Mouse (Mus musculus): ENCODE data around the gene Hoxb4. TPM values are rescaled to one million over a fixed set of nuclear protein-coding genes. Genes with fewer than 3 reads are reported as not detected.

Hoxb4 gene
- total RNA-seq, 2 experiments from 2014 or later = 1.3 TPM; not detected in 1

GRCm38 (mm10) chr11:96327122-96327521, 9.1 kb downstream of the Hoxb4 start:
- ATAC-seq (replicated peaks; ENCODE audit: low FRiP score, poor library complexity, severe bottlenecking) = no peak

- ATAC-seq (replicated peaks; ENCODE audit: low FRiP score, poor library complexity, severe bottlenecking) = no peak
These were observed 9.7 kb downstream of the Hoxb4 start for GRCm38 (mm10) chr11:96327750-96328149.

DNA sequence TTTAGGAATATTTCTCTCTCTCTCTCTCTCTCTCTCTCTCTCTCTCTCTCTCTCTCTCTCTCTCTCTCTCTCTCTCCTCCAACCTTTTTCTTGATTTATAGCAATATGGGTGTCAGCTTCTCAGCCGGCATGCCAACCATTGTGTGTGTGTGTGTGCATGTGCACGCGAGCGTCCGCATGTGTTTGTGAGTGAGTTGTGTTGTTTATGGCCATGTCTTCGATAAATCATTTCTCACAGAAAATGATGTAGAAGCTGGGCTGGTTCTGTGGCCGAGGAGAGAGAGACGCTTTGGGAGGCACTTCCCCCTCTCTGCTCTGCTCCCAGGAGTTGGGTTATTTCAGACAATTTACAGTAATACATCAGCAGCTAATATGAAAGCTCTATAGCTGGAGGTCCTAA, 10.5 kb downstream of the Hoxb4 start:
- ATAC-seq (replicated peaks; ENCODE audit: low FRiP score, poor library complexity, severe bottlenecking) = no peak

- ATAC-seq (replicated peaks; ENCODE audit: low FRiP score, poor library complexity, severe bottlenecking) = no peak
These were observed 14.0 kb downstream of the Hoxb4 start for GRCm38 (mm10) chr11:96332105-96332504.

DNA sequence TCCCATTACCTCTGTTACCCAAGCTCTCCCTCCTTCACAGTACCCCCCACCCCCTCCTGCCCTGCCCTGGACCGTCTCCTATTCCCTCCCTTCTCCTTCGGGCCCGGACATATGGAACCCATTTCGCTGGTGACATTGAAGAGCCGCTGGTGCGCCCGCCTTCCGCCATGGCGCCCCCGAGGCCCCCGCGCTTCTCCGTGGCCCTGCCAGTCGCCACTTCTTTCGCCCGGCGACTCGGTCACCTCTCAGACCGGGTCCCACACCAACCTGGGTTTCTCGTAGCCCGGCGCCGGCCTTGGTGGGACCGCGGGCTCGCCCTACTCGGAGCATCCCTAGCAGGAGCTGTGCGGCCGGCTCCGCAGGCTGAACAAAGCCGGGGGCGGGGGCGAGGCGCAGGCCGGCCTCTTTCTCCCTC, 14.6 kb downstream of the Hoxb4 start:
- ATAC-seq (replicated peaks; ENCODE audit: low FRiP score, poor library complexity, severe bottlenecking) = no peak

DNA sequence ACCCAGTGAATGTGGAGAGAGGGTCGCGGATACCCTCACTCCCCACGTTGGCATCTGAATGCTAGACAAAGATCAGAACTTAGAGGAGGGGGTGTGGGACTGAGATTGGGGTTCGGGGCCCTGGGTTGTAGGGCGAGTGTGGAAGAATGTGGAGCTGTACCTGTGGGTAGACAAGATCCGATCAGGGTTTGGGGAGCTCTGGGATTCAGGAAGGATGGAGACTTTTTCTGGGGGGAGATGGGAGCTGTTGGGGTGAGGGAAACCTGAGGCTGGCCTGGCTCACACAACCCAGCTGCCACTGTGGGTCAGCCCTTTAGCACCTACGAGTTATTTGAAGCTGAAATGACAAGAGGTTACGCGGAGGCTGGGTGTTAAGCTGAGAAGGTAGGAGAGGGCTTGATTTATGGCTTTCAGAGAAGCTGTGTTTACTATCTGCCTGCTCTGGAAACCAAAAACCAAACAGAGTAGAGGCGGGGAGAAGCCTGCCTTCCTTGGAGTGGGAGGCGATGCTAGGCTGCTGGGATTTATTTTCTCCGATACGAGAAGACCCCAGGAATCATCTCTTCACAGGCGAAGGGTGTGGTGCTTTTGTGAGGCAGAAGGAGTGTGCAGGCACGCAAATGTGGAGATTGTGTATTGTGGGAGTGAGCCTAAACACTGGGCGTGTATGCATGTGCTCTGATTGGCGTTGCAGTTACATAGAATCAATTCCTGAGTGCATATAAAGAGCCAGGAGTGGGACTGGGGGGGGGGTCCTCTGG, 15.4 kb downstream of the Hoxb4 start:
- no peak for ATAC-seq (replicated peaks; ENCODE audit: low FRiP score, poor library complexity, severe bottlenecking)

DNA sequence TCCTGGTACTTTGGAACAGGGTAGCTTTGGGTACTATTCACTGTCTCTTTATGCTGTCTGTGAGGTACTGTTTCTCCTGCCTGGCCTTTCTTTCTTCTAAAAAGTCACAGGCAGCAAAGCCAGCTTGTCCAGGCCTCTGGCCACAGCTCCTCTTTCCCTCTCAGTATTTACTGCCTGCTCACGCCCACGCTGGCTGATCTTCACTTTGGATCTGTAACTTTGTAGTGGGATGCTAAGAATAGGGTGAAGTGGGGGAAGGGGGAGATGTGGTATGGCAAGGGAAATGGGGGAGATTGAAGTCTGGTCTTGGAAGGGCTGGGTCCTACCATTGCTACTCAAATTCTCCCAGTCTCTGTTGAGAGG, 15.9 kb downstream of the Hoxb4 start:
- no peak for ATAC-seq (replicated peaks; ENCODE audit: low FRiP score, poor library complexity, severe bottlenecking)

- no peak for ATAC-seq (replicated peaks; ENCODE audit: low FRiP score, poor library complexity, severe bottlenecking)
These were observed 16.9 kb downstream of the Hoxb4 start for GRCm38 (mm10) chr11:96334998-96335397.

- ATAC-seq (replicated peaks; ENCODE audit: low FRiP score, poor library complexity, severe bottlenecking) = no peak
These were observed 18.5 kb downstream of the Hoxb4 start for GRCm38 (mm10) chr11:96336597-96336996.

- no peak for ATAC-seq (replicated peaks; ENCODE audit: low FRiP score, poor library complexity, severe bottlenecking)
These were observed 19.0 kb downstream of the Hoxb4 start for GRCm38 (mm10) chr11:96337026-96337425.

DNA sequence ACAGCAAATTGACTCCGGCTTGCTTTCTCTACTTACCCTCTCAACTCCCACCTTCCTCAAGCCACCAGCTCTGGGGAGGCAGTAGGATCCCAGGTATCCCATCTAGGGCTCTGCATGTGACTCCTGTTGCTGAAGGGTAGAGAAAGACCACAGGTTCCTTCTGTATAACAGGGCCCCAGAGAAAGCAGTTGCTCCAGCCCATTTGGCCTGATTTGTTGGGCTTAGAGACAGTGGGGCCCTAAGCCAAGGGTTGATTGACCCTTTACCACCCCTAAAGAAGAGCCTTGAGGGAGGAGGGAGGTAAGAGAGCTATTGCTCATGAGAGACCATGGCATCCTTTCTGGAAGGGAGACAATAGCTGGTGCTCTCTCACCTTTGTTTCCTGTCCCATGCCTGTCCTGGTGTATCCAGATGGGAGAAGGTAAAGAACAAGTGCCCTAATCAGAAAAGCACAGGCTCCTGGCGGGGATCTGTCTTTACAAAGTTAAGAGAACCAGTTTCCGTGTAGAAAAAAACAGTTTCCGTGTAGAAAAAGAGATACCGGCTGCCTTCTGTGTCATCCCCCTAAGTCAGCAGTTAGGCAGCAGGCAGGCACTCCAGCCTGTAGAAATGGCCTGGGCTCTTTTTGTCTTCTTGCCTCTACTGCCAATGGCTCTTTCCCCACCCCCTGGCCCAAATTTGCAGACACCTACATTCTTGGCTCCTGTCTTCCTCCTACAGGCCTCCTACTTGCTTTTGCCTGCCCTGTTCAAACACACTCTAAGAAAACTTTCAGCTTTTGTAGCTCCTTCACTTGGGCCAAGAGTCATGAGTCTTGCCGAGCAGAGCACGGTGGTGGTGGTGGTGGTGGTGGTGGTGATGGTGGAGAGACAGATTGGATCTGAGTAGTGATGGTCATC, 21.1 kb downstream of the Hoxb4 start:
- no peak for ATAC-seq (replicated peaks; ENCODE audit: low FRiP score, poor library complexity, severe bottlenecking)

GRCm38 (mm10) chr11:96340698-96341365, 22.8 kb downstream of the Hoxb4 start:
- ATAC-seq (replicated peaks; ENCODE audit: low FRiP score, poor library complexity, severe bottlenecking) = no peak

GRCm38 (mm10) chr11:96341701-96342575, 23.9 kb downstream of the Hoxb4 start:
- ATAC-seq (replicated peaks; ENCODE audit: low FRiP score, poor library complexity, severe bottlenecking) = no peak

DNA sequence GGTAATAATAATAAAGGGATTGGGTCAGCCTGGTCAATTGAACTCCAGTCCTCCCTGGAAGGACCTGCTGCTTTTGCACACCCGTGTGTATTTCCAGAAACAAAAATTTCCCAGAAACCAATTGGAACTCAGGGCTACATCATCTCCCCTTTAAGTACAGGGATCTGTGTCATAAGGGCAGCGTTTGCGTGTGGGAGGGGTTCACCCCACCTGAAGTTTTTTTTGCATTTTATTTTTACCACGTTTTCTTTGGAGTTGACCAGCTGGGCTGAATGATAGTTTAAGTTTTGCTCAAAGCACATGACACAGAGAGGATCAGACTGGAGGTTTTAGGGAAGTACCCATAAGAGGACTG, 24.5 kb downstream of the Hoxb4 start:
- no peak for ATAC-seq (replicated peaks; ENCODE audit: low FRiP score, poor library complexity, severe bottlenecking)

- ATAC-seq (replicated peaks; ENCODE audit: low FRiP score, poor library complexity, severe bottlenecking) = no peak
These were observed 25.2 kb downstream of the Hoxb4 start for GRCm38 (mm10) chr11:96343206-96343745.

- no peak for ATAC-seq (replicated peaks; ENCODE audit: low FRiP score, poor library complexity, severe bottlenecking)
These were observed 26.2 kb downstream of the Hoxb4 start for GRCm38 (mm10) chr11:96344061-96344877.

DNA sequence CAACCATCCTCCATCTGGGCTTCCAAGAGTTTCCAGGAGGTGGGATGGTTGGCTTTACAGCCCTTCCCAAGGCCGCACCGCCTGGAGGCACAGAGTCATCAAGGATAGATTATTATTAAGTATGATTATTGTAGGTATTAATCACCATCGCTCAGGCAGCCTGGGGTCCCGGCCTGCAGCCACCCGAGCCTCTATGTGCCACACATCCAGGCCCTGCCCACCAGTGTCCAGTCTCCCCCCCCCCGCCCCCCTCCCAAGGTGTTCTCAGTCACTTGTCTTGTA, 26.8 kb downstream of the Hoxb4 start:
- no peak for ATAC-seq (replicated peaks; ENCODE audit: low FRiP score, poor library complexity, severe bottlenecking)

DNA sequence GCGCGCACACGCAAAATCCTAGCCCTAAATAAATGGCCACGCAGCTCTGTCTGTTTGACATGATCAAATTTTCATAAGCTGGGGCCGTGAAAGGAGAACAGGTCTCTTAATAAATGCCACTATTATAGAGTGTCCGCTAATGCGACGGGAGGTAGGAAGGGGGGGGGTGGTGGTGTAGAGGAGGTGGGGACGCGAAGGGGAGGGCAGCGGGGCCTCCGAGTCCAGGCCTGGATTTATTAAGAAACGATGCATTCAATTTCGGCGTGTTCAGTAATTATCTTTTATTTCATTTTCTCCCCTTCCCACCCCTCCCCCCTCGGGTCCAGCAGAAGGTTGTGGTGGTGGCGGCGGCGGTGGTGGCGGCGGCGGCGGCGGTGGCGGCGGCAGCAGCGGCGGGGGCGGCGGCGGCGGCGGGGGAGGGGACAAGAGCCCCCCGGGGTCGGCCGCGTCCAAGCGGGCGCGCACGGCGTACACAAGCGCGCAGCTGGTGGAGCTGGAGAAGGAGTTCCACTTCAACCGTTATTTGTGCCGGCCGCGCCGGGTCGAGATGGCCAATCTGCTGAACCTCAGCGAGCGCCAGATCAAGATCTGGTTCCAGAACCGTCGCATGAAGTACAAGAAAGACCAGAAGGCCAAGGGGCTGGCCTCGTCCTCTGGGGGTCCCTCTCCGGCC, 27.3 kb downstream of the Hoxb4 start:
- ATAC-seq (replicated peaks; ENCODE audit: low FRiP score, poor library complexity, severe bottlenecking) = no peak
